Mouse (Mus musculus): ENCODE results near the gene Tshz2. TPM values are rescaled to one million over a fixed set of nuclear protein-coding genes. Genes with fewer than 3 reads are reported as not detected.

The Tshz2 gene
- total RNA-seq, 2 experiments from 2014 or later: 11.4 to 12.0 TPM

GRCm38 (mm10) chr2:170009729-170010128, 376.9 kb downstream of the Tshz2 start:
- DNase-seq: no peak

GRCm38 (mm10) chr2:170011858-170012257, 379.0 kb downstream of the Tshz2 start:
- DNase-seq: no peak

- DNase-seq: no peak
These were observed 384.5 kb downstream of the Tshz2 start for GRCm38 (mm10) chr2:170017302-170017701.

- no peak for DNase-seq
These were observed 385.1 kb downstream of the Tshz2 start for GRCm38 (mm10) chr2:170017926-170018325.

- no peak for DNase-seq
These were observed 390.1 kb downstream of the Tshz2 start for GRCm38 (mm10) chr2:170022953-170023352.

GRCm38 (mm10) chr2:170023741-170024140, 390.9 kb downstream of the Tshz2 start:
- no peak for DNase-seq

- DNase-seq: no peak
These were observed 392.1 kb downstream of the Tshz2 start for GRCm38 (mm10) chr2:170024939-170025338.

- DNase-seq: no peak
These were observed 393.1 kb downstream of the Tshz2 start for GRCm38 (mm10) chr2:170025896-170026295.

GRCm38 (mm10) chr2:170027837-170028236, 395.0 kb downstream of the Tshz2 start:
- no peak for DNase-seq

GRCm38 (mm10) chr2:170028488-170029303, 395.9 kb downstream of the Tshz2 start:
- DNase-seq: no peak

GRCm38 (mm10) chr2:170029304-170029856, 396.6 kb downstream of the Tshz2 start:
- DNase-seq: no peak

- no peak for DNase-seq
These were observed 398.4 kb downstream of the Tshz2 start for GRCm38 (mm10) chr2:170031226-170031625.

- DNase-seq: no peak
These were observed 399.1 kb downstream of the Tshz2 start for GRCm38 (mm10) chr2:170031872-170032271.

GRCm38 (mm10) chr2:170033219-170033618, 400.4 kb downstream of the Tshz2 start:
- no peak for DNase-seq

GRCm38 (mm10) chr2:170034794-170035193, 402.0 kb downstream of the Tshz2 start:
- DNase-seq: no peak

GRCm38 (mm10) chr2:170036791-170037241, 404.0 kb downstream of the Tshz2 start:
- no peak for DNase-seq

- DNase-seq: no peak
These were observed 404.5 kb downstream of the Tshz2 start for GRCm38 (mm10) chr2:170037346-170037745.

GRCm38 (mm10) chr2:170039772-170040171, 407.0 kb downstream of the Tshz2 start:
- DNase-seq: no peak

- peak; percentile 45 to 73 for DNase-seq
These were observed 408.3 kb downstream of the Tshz2 start for GRCm38 (mm10) chr2:170041101-170041500.

GRCm38 (mm10) chr2:170042471-170043213, 409.8 kb downstream of the Tshz2 start:
- no peak for DNase-seq

GRCm38 (mm10) chr2:170043290-170043689, 410.5 kb downstream of the Tshz2 start:
- no peak for DNase-seq

GRCm38 (mm10) chr2:170045896-170046295, 413.1 kb downstream of the Tshz2 start:
- DNase-seq: no peak
